Mouse (Mus musculus): ENCODE data around the gene Krt28.

DNA sequence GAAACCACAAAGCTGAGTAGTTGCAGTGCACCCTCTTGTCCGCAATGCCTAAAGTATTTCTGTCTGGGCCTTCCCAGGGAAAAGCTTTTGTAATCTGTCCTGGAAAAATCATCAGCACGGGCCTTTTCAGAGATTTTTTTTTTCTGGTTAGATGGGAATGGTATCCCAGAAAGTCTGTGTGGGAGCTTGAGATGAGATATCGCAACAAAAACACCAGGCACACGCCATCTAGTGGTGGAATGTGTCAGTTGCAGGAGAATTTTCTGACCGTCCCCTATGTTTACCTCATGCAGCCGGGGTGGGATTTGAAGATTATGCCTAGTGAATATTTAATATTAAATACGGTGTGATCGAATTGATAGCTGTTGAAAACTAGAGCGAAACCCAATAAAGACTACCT is 10.3 kb downstream of the Krt28 start:
- TF ChIP-seq CTCF (IDR thresholded peaks at IDR 0.05; ENCODE audit: borderline replicate concordance, insufficient read depth, low read length) (no peak), POLR2A (IDR thresholded peaks at IDR 0.05; ENCODE audit: low read depth, low read length) (no peak)

Data from embryonic fibroblast, embryonic 13.5 days (primary cell).